Mouse (Mus musculus) layer of hippocampus, adult 9-10 months (tissue): ENCODE data around the gene Uck1.
"Not testable (repeated sequence)": the region's sequence is repeated elsewhere in the genome, so short reads cannot be mapped to it uniquely, and the experiment has no call there.

Experiments
- DNase-seq: peaks from one replicate; pipeline ENCODE4 v3.0.0; 2022; ENCODE audit warnings: low spot score

The Uck1 gene

GRCm38 (mm10) chr2:32259657-32260417, at the start of gene Uck1:
Uck1 (minus strand) TSS chr2:32260159.
- DNase-seq: peak; percentile 73

GRCm38 (mm10) chr2:32308870-32309568, 49.1 kb upstream of the Uck1 start:
- DNase-seq: no peak

- no peak for DNase-seq
These were observed 48.2 kb upstream of the Uck1 start for GRCm38 (mm10) chr2:32307941-32308760.

- no peak for DNase-seq
These were observed 47.4 kb upstream of the Uck1 start for GRCm38 (mm10) chr2:32307247-32307798.

GRCm38 (mm10) chr2:32306176-32306575, 46.2 kb upstream of the Uck1 start:
- DNase-seq: no peak

- no peak for DNase-seq
These were observed 45.7 kb upstream of the Uck1 start for GRCm38 (mm10) chr2:32305668-32306067.

- DNase-seq: no peak
These were observed 44.3 kb upstream of the Uck1 start for GRCm38 (mm10) chr2:32304145-32304832.

- no peak for DNase-seq
These were observed 43.0 kb upstream of the Uck1 start for GRCm38 (mm10) chr2:32302952-32303351.

GRCm38 (mm10) chr2:32299469-32299868, 39.5 kb upstream of the Uck1 start:
- DNase-seq: no peak

GRCm38 (mm10) chr2:32295842-32296241, 35.9 kb upstream of the Uck1 start:
- not testable (repeated sequence) for DNase-seq

- DNase-seq: no peak
These were observed 35.3 kb upstream of the Uck1 start for GRCm38 (mm10) chr2:32295285-32295684.

GRCm38 (mm10) chr2:32294348-32294747, 34.4 kb upstream of the Uck1 start:
- no peak for DNase-seq

- no peak for DNase-seq
These were observed 29.6 kb upstream of the Uck1 start for GRCm38 (mm10) chr2:32289578-32289977.

GRCm38 (mm10) chr2:32288371-32288931, 28.5 kb upstream of the Uck1 start:
- no peak for DNase-seq

GRCm38 (mm10) chr2:32287923-32288367, 28.0 kb upstream of the Uck1 start, which contains the start of gene Swi5:
Swi5 (minus strand) TSS chr2:32288075.
- DNase-seq: peak; percentile 72

- DNase-seq: no peak
These were observed 27.4 kb upstream of the Uck1 start, which contains the start of gene Golga2 for GRCm38 (mm10) chr2:32287334-32287840. Golga2 (plus strand) TSS chr2:32287384.

- no peak for DNase-seq
These were observed 24.0 kb upstream of the Uck1 start for GRCm38 (mm10) chr2:32283986-32284385.

GRCm38 (mm10) chr2:32282727-32283126, 22.8 kb upstream of the Uck1 start:
- DNase-seq: no peak

- DNase-seq: no peak
These were observed 22.3 kb upstream of the Uck1 start for GRCm38 (mm10) chr2:32282289-32282688.

- DNase-seq: no peak
These were observed 15.9 kb upstream of the Uck1 start for GRCm38 (mm10) chr2:32275823-32276222.

- no peak for DNase-seq
These were observed 676 bp upstream of the Uck1 start for GRCm38 (mm10) chr2:32260635-32261034.
